Comparison of ENCODE assay signal across 8 mouse cellular contexts in the genomic region with DNA sequence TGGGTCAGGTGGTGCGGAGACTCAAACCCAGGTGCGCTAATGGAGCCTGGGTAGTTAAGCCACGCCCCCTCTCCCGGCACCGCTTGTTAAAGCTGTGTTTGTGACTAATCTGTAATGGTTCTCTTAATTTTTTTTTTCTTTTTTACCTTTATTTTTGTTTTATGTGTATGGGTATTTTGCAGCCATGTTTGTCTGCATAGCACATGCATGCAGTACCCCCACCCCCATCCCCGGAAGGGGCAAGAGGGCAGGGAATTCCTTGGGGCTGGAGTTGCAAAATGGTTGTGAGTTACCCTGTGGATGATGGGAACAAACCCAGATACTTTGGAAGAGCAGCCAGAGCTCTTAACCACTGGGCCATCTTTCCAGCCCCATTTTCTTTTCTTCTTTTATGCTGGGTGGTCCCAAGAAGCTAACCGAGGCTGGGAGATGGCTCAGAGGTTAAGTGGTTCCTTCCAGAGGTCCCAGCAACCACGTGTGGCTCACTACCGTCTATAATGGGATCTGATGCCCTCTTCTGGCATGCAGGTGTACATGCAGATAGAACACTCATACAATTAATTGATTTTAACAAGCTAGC. TPM values are rescaled to one million over a fixed set of nuclear protein-coding genes. Genes with fewer than 3 reads are reported as not detected.
A peak's percentile ranks its signal among the peaks of the same experiment; 100 is the strongest.
DNase-seq lines count a peak whose midpoint lies in the region; TF ChIP-seq lines count a peak whose summit lies in the region.

No protein-coding gene starts in this region.

- no peaks in the 10 kb centered on the region for H3K36me3 ChIP-seq in kidney, adult 2 months (ENCODE audit: control insufficient read depth, insufficient read depth, low read length)
- H3K36me3 ChIP-seq in liver, adult 2 months (ENCODE audit: control insufficient read depth, insufficient read depth, low read length): no peaks in the 10 kb centered on the region

- TF ChIP-seq POLR2A in kidney, adult 2 months (IDR thresholded peaks at IDR 0.05; ENCODE audit: low read depth, low read length): no peak
- no peak for TF ChIP-seq POLR2A in liver, adult 2 months (IDR thresholded peaks at IDR 0.05; ENCODE audit: extremely low read depth, insufficient read depth, low read length)

- H3K27ac ChIP-seq in kidney, adult 2 months (ENCODE audit: insufficient read depth, low read depth, low read length): no peak overlapping the region
- no peak overlapping the region for H3K27ac ChIP-seq in liver, adult 2 months (replicated peaks; ENCODE audit: insufficient read depth, low read depth, low read length)

- no peak for DNase-seq in kidney, adult 2 months
- no peak for DNase-seq in kidney, postnatal 14 days
- DNase-seq in ES-CJ7 (ENCODE audit: low read depth, low spot score): peak; percentile 92
- DNase-seq in embryo, embryonic 10.5 days (ENCODE audit: low spot score): peak; percentile 71
- no peak for DNase-seq in liver, adult 2 months (ENCODE audit: extremely low read depth, low read depth, low spot score)
- DNase-seq in spleen, postnatal 10 days (ENCODE audit: low spot score in 2 of 2): no peak
- no peak for DNase-seq in cerebellum, postnatal 36 days
- no peak for DNase-seq in layer of hippocampus, adult 9-10 months (ENCODE audit: low spot score)

- WGBS in kidney, adult 2 months: 8% methylated on average over 9 of the region's 9 CpGs
- WGBS in liver, adult 2 months: 14% methylated on average over 9 of the region's 9 CpGs

- no peaks in the 10 kb centered on the region for H3K79me2 ChIP-seq in liver, adult 2 months (ENCODE audit: control insufficient read depth, insufficient read depth, low read length)

- peak; percentile 50 for TF ChIP-seq CTCF in kidney, adult 2 months (conservative IDR thresholded peaks at IDR 0.05; ENCODE audit: insufficient read depth, insufficient read length, low read depth, low read length)
- TF ChIP-seq CTCF in liver, adult 2 months (IDR thresholded peaks at IDR 0.05; ENCODE audit: low read depth, low read length): peak; percentile 41

- no peaks in the 10 kb centered on the region for H3K27me3 ChIP-seq in kidney, adult 2 months (replicated peaks; ENCODE audit: control insufficient read depth, insufficient read depth, low read length)
- no peaks in the 10 kb centered on the region for H3K27me3 ChIP-seq in liver, adult 2 months (ENCODE audit: control insufficient read depth, insufficient read depth, low read length)

- H3K4me1 ChIP-seq in kidney, adult 2 months (ENCODE audit: control insufficient read depth, insufficient read depth, low read length): no peaks in the 10 kb centered on the region; the same call in 1 of the 2 replicates
- H3K4me1 ChIP-seq in liver, adult 2 months (ENCODE audit: control insufficient read depth, insufficient read depth, low read length): no peaks in the 10 kb centered on the region; the same call in 1 of the 2 replicates

- H3K4me3 ChIP-seq in kidney, adult 2 months (ENCODE audit: insufficient read depth, low read depth, low read length): no peak overlapping the region
- H3K4me3 ChIP-seq in liver, adult 2 months (ENCODE audit: insufficient read depth, low read depth, low read length): no peak overlapping the region

- H3K9ac ChIP-seq in liver, adult 2 months (ENCODE audit: low read depth, low read length): no peak overlapping the region

RNA-seq across cellular contexts. Expression of gene Spats2, which starts 12.2 kb away (rescaled TPM):
- polyA plus RNA-seq in kidney, adult 2 months (2012; rRNA removed): 8.6 and 10.0 TPM in 2 replicates
- 2.7 and 3.2 TPM in 2 replicates for total RNA-seq in liver, adult 2 months (2014; rRNA removed)
- 2.5 and 2.9 TPM in 2 replicates for polyA plus RNA-seq in liver, adult 2 months (2012; rRNA removed)

RNA-seq across cellular contexts. Expression of gene Dnajc22, which starts 20.5 kb away (rescaled TPM):
- polyA plus RNA-seq in kidney, adult 2 months (2012; rRNA removed): 49.9 and 53.4 TPM in 2 replicates
- total RNA-seq in liver, adult 2 months (2014; rRNA removed): 146 and 151 TPM in 2 replicates
- 119 and 120 TPM in 2 replicates for polyA plus RNA-seq in liver, adult 2 months (2012; rRNA removed)

RNA-seq across cellular contexts. Expression of gene C1ql4, which starts 25.9 kb away (rescaled TPM):
- polyA plus RNA-seq in kidney, adult 2 months (2012; rRNA removed): 0.44 and 0.61 TPM in 2 replicates
- total RNA-seq in liver, adult 2 months (2014; rRNA removed): not detected in 2 replicates
- 0.10 and 0.11 TPM in 2 replicates for polyA plus RNA-seq in liver, adult 2 months (2012; rRNA removed)

RNA-seq across cellular contexts. Expression of gene Troap, which starts 39.1 kb away (rescaled TPM):
- 0.29 and 0.33 TPM in 2 replicates for polyA plus RNA-seq in kidney, adult 2 months (2012; rRNA removed)
- total RNA-seq in liver, adult 2 months (2014; rRNA removed): 0.34 TPM in 1 of 2 replicates, not detected in the other
- not detected in 2 replicates for polyA plus RNA-seq in liver, adult 2 months (2012; rRNA removed)

RNA-seq across cellular contexts. Expression of gene Prph, which starts 58.5 kb away (rescaled TPM):
- polyA plus RNA-seq in kidney, adult 2 months (2012; rRNA removed): 1.7 and 3.2 TPM in 2 replicates
- total RNA-seq in liver, adult 2 months (2014; rRNA removed): 0.07 and 0.09 TPM in 2 replicates
- 0.09 and 0.39 TPM in 2 replicates for polyA plus RNA-seq in liver, adult 2 months (2012; rRNA removed)

Comparison
In these comparisons a context has a peak if more than half of its experiments do, and no peak if none do; other contexts are left out.
1. DNase-seq: peak in ES-CJ7 (single experiment) and embryo, embryonic 10.5 days (single experiment); none in kidney, adult 2 months (single experiment), kidney, postnatal 14 days (single experiment), liver, adult 2 months (single experiment), spleen, postnatal 10 days (0 of 2), cerebellum, postnatal 36 days (0 of 2) and layer of hippocampus, adult 9-10 months (single experiment).